Comparison of ENCODE assay signal across 10 mouse cellular contexts in genomic region chr19:5559229-5559628, GRCm38 (mm10). TPM values are rescaled to one million over a fixed set of nuclear protein-coding genes. Genes with fewer than 3 reads are reported as not detected.
DNase-seq lines count a peak whose midpoint lies in the region; ATAC-seq and TF ChIP-seq lines count a peak whose summit lies in the region.
"Had no signal": no experiment of that assay in that cellular context is flagged by ENCODE, and none has a peak within 500 bp of the region (broad histone marks: within the 10 kb centered on the region; RNA-seq: fewer than 3 reads in every experiment).

No protein-coding gene starts in this region.

- no peaks in the 10 kb centered on the region for H3K36me3 ChIP-seq in heart, embryonic 10.5 days
- H3K36me3 ChIP-seq in heart, adult 2 months (ENCODE audit: control insufficient read depth, insufficient read depth, low read length) = no peaks in the 10 kb centered on the region
- no peaks in the 10 kb centered on the region for H3K36me3 ChIP-seq in midbrain, embryonic 15.5 days (replicated peaks)
- no peaks in the 10 kb centered on the region for H3K36me3 ChIP-seq in midbrain, embryonic 11.5 days (ENCODE audit: control insufficient read depth, insufficient read depth, low read length)
- no peaks in the 10 kb centered on the region for H3K36me3 ChIP-seq in kidney, postnatal 0 days (ENCODE audit: insufficient read depth, low read length)
- H3K36me3 ChIP-seq: midbrain, embryonic 12.5 days had no signal

- no peaks in the 10 kb centered on the region for H3K9me3 ChIP-seq in heart, embryonic 10.5 days
- H3K9me3 ChIP-seq in midbrain, embryonic 15.5 days = no peaks in the 10 kb centered on the region
- H3K9me3 ChIP-seq in midbrain, embryonic 11.5 days (ENCODE audit: control insufficient read depth, low read length) = no peaks in the 10 kb centered on the region
- H3K9me3 ChIP-seq in kidney, postnatal 0 days (replicated peaks; ENCODE audit: low read length) = no peaks in the 10 kb centered on the region
- H3K9me3 ChIP-seq: midbrain, embryonic 12.5 days had no signal

- no peak overlapping the region for H3K9ac ChIP-seq in heart, adult 2 months (ENCODE audit: low read depth, low read length)
- H3K9ac ChIP-seq in midbrain, embryonic 15.5 days = no peak overlapping the region
- no peak overlapping the region for H3K9ac ChIP-seq in midbrain, embryonic 11.5 days (ENCODE audit: low read length)
- peak overlapping the region; percentile 59 for H3K9ac ChIP-seq in kidney, postnatal 0 days (ENCODE audit: low read depth, low read length)
- H3K9ac ChIP-seq: midbrain, embryonic 12.5 days had no signal

- no peak overlapping the region for H3K27ac ChIP-seq in heart, embryonic 10.5 days
- H3K27ac ChIP-seq in heart, adult 2 months = no peak overlapping the region
- no peak overlapping the region for H3K27ac ChIP-seq in midbrain, embryonic 15.5 days
- no peak overlapping the region for H3K27ac ChIP-seq in midbrain, embryonic 11.5 days (ENCODE audit: low read depth, low read length)
- H3K27ac ChIP-seq in kidney, postnatal 0 days = peak overlapping the region; percentile 95
- H3K27ac ChIP-seq: midbrain, embryonic 12.5 days had no signal

- no peaks in the 10 kb centered on the region for H3K79me2 ChIP-seq in heart, adult 2 months (replicated peaks; ENCODE audit: control insufficient read depth, insufficient read depth, low read length)

- TF ChIP-seq CTCF in heart, adult 2 months (IDR thresholded peaks at IDR 0.05) = no peak
- TF ChIP-seq CTCF in kidney, postnatal 0 days (IDR thresholded peaks at IDR 0.05; ENCODE audit: low read depth) = no peak

- no peak for ATAC-seq in midbrain, embryonic 15.5 days (replicated peaks)
- ATAC-seq in midbrain, embryonic 11.5 days (ENCODE audit: low FRiP score) = no peak
- no peak for ATAC-seq in kidney, postnatal 0 days (replicated peaks; ENCODE audit: low FRiP score, low read depth)
- ATAC-seq: hindbrain, embryonic 16.5 days had no signal

- H3K4me3 ChIP-seq in heart, embryonic 10.5 days = peak overlapping the region; percentile 55; the same call in 1 of the 2 replicates
- H3K4me3 ChIP-seq in heart, adult 2 months = no peak overlapping the region
- peak overlapping the region; percentile 36 for H3K4me3 ChIP-seq in midbrain, embryonic 15.5 days
- no peak overlapping the region for H3K4me3 ChIP-seq in midbrain, embryonic 11.5 days (ENCODE audit: low read depth, low read length)
- H3K4me3 ChIP-seq in kidney, postnatal 0 days (replicated peaks; ENCODE audit: low read depth, low read length) = peak overlapping the region; percentile 46

- peak overlapping the region; percentile 74; the same call in 1 of the 2 replicates for H3K4me2 ChIP-seq in midbrain, embryonic 15.5 days
- no peak overlapping the region for H3K4me2 ChIP-seq in midbrain, embryonic 11.5 days
- peak overlapping the region; percentile 61 for H3K4me2 ChIP-seq in kidney, postnatal 0 days (ENCODE audit: low read length)

- H3K4me1 ChIP-seq in heart, embryonic 10.5 days = peaks cover 24% of the 10 kb centered on the region
- peaks cover 2% of the 10 kb centered on the region; the same call in 1 of the 2 replicates for H3K4me1 ChIP-seq in heart, adult 2 months (ENCODE audit: control insufficient read depth, insufficient read depth, low read length)
- peaks cover 17% of the 10 kb centered on the region for H3K4me1 ChIP-seq in midbrain, embryonic 15.5 days
- H3K4me1 ChIP-seq in midbrain, embryonic 11.5 days (ENCODE audit: control insufficient read depth, insufficient read depth, low read length) = peaks cover 11% of the 10 kb centered on the region
- peaks cover 11% of the 10 kb centered on the region for H3K4me1 ChIP-seq in kidney, postnatal 0 days (replicated peaks; ENCODE audit: insufficient read depth, low read length)

- intact Hi-C loops in heart, adult 2 months (cut with DNase I) = no loop called here

- 21% methylated on average over 7 of the region's 8 CpGs for WGBS in heart, embryonic 10.5 days
- 36% methylated on average over 8 of the region's 8 CpGs for WGBS in heart, adult 2 months
- WGBS in midbrain, embryonic 15.5 days = 16% methylated on average over 8 of the region's 8 CpGs
- 18% methylated on average over 8 of the region's 8 CpGs for WGBS in midbrain, embryonic 11.5 days
- 10% methylated on average over 8 of the region's 8 CpGs for WGBS in kidney, postnatal 0 days

- H3K27me3 ChIP-seq in heart, embryonic 10.5 days (ENCODE audit: insufficient read depth, poor library complexity, severe bottlenecking) = peaks cover 98% of the 10 kb centered on the region
- H3K27me3 ChIP-seq in heart, adult 2 months (ENCODE audit: control insufficient read depth, insufficient read depth, low read length) = peaks cover 17% of the 10 kb centered on the region
- H3K27me3 ChIP-seq in midbrain, embryonic 15.5 days (replicated peaks) = peaks cover 81% of the 10 kb centered on the region
- peaks cover 57% of the 10 kb centered on the region for H3K27me3 ChIP-seq in midbrain, embryonic 11.5 days (ENCODE audit: control insufficient read depth, insufficient read depth, low read length)
- peaks cover 4% of the 10 kb centered on the region; the same call in 1 of the 2 replicates for H3K27me3 ChIP-seq in kidney, postnatal 0 days (ENCODE audit: insufficient read depth, low read length)

- no peak for DNase-seq in heart, embryonic 10.5 days (ENCODE audit: low spot score)
- DNase-seq in heart, adult 2 months = no peak
- DNase-seq in midbrain, embryonic 11.5 days (ENCODE audit: low spot score, missing footprints) = no peak
- DNase-seq in kidney, postnatal 0 days (ENCODE audit: low spot score) = no peak
- peak; percentile 58 for DNase-seq in yolk sac, embryonic 10.5 days (ENCODE audit: low spot score)
- no peak for DNase-seq in adrenal gland, adult 2 months
- no peak for DNase-seq in layer of hippocampus, adult 9-11 months

- TF ChIP-seq EP300 in heart, adult 2 months (IDR thresholded peaks at IDR 0.05; ENCODE audit: insufficient read depth, low read depth, low read length) = no peak

- no peak for TF ChIP-seq POLR2A in heart, adult 2 months (IDR thresholded peaks at IDR 0.05; ENCODE audit: insufficient read depth, low read depth, low read length)

RNA-seq across cellular contexts. Expression of gene Ovol1, which starts 1.2 kb away (rescaled TPM):
- 0.35 TPM in 1 of 2 replicates, not detected in the other for polyA plus RNA-seq in heart, embryonic 10.5 days (2016; fragmentation: Nextera tagmentation; extraction: Ambion mirVana)
- total RNA-seq in heart, adult 2 months (2021) = not detected
- 0.04 TPM in 1 of 2 replicates, not detected in the other for polyA plus RNA-seq in heart, adult 2 months (2012; rRNA removed)
- polyA plus RNA-seq in midbrain, embryonic 15.5 days (2015; fragmentation: Nextera tagmentation; extraction: Ambion mirVana) = 0.10 and 0.13 TPM in 2 replicates
- 0.18 TPM in 1 of 2 replicates, not detected in the other for polyA plus RNA-seq in midbrain, embryonic 11.5 days (2014; fragmentation: Nextera tagmentation; extraction: Ambion mirVana)
- polyA plus RNA-seq in kidney, postnatal 0 days (2015; fragmentation: Nextera tagmentation; extraction: Ambion mirVana) = 12.3 and 13.7 TPM in 2 replicates
- total RNA-seq in adrenal gland, adult 2 months (2021) = not detected
- not detected in 2 replicates for polyA plus RNA-seq in adrenal gland, adult 2 months (2012; rRNA removed)

RNA-seq across cellular contexts. Expression of gene Ap5b1, which starts 8.6 kb away (rescaled TPM):
- 2.2 and 2.7 TPM in 2 replicates for polyA plus RNA-seq in heart, embryonic 10.5 days (2016; fragmentation: Nextera tagmentation; extraction: Ambion mirVana)
- total RNA-seq in heart, adult 2 months (2021) = 1 to 10 TPM; 3.0 to 3.3 TPM
- 3.0 and 3.1 TPM in 2 replicates for polyA plus RNA-seq in heart, adult 2 months (2012; rRNA removed)
- 3.0 and 3.1 TPM in 2 replicates for polyA plus RNA-seq in midbrain, embryonic 15.5 days (2015; fragmentation: Nextera tagmentation; extraction: Ambion mirVana)
- polyA plus RNA-seq in midbrain, embryonic 11.5 days (2014; fragmentation: Nextera tagmentation; extraction: Ambion mirVana) = 1.0 and 1.5 TPM in 2 replicates
- polyA plus RNA-seq in kidney, postnatal 0 days (2015; fragmentation: Nextera tagmentation; extraction: Ambion mirVana) = 7.1 and 7.2 TPM in 2 replicates
- total RNA-seq in adrenal gland, adult 2 months (2021) = 1 to 10 TPM; 8.4 to 9.4 TPM
- polyA plus RNA-seq in adrenal gland, adult 2 months (2012; rRNA removed) = 12.8 and 16.8 TPM in 2 replicates

RNA-seq across cellular contexts. Expression of gene Rnaseh2c, which starts 42.4 kb away (rescaled TPM):
- 113 and 142 TPM in 2 replicates for polyA plus RNA-seq in heart, embryonic 10.5 days (2016; fragmentation: Nextera tagmentation; extraction: Ambion mirVana)
- 10 to 100 TPM; 50.2 to 58.6 TPM for total RNA-seq in heart, adult 2 months (2021)
- polyA plus RNA-seq in heart, adult 2 months (2012; rRNA removed) = 18.7 and 37.1 TPM in 2 replicates
- 56.2 and 57.7 TPM in 2 replicates for polyA plus RNA-seq in midbrain, embryonic 15.5 days (2015; fragmentation: Nextera tagmentation; extraction: Ambion mirVana)
- polyA plus RNA-seq in midbrain, embryonic 11.5 days (2014; fragmentation: Nextera tagmentation; extraction: Ambion mirVana) = 157 and 173 TPM in 2 replicates
- 107 and 128 TPM in 2 replicates for polyA plus RNA-seq in kidney, postnatal 0 days (2015; fragmentation: Nextera tagmentation; extraction: Ambion mirVana)
- total RNA-seq in adrenal gland, adult 2 months (2021) = 100 to 1,000 TPM; 109 to 147 TPM
- 97.9 and 99.7 TPM in 2 replicates for polyA plus RNA-seq in adrenal gland, adult 2 months (2012; rRNA removed)

RNA-seq across cellular contexts. Expression of gene Snx32, which starts 48.9 kb away (rescaled TPM):
- polyA plus RNA-seq in heart, embryonic 10.5 days (2016; fragmentation: Nextera tagmentation; extraction: Ambion mirVana) = 10.6 and 15.6 TPM in 2 replicates
- 1 to 10 TPM; 3.9 to 5.2 TPM for total RNA-seq in heart, adult 2 months (2021)
- 11.4 and 13.0 TPM in 2 replicates for polyA plus RNA-seq in heart, adult 2 months (2012; rRNA removed)
- 106 and 111 TPM in 2 replicates for polyA plus RNA-seq in midbrain, embryonic 15.5 days (2015; fragmentation: Nextera tagmentation; extraction: Ambion mirVana)
- polyA plus RNA-seq in midbrain, embryonic 11.5 days (2014; fragmentation: Nextera tagmentation; extraction: Ambion mirVana) = 17.9 and 20.3 TPM in 2 replicates
- 7.6 and 8.0 TPM in 2 replicates for polyA plus RNA-seq in kidney, postnatal 0 days (2015; fragmentation: Nextera tagmentation; extraction: Ambion mirVana)
- 10 to 100 TPM; 12.2 to 14.1 TPM for total RNA-seq in adrenal gland, adult 2 months (2021)
- 13.0 and 15.0 TPM in 2 replicates for polyA plus RNA-seq in adrenal gland, adult 2 months (2012; rRNA removed)

RNA-seq across cellular contexts. Expression of gene Kat5, which starts 50.8 kb away (rescaled TPM):
- polyA plus RNA-seq in heart, embryonic 10.5 days (2016; fragmentation: Nextera tagmentation; extraction: Ambion mirVana) = 33.2 and 35.4 TPM in 2 replicates
- total RNA-seq in heart, adult 2 months (2021) = 10 to 100 TPM; 27.0 to 27.5 TPM
- 36.1 and 56.9 TPM in 2 replicates for polyA plus RNA-seq in heart, adult 2 months (2012; rRNA removed)
- 82.3 and 84.7 TPM in 2 replicates for polyA plus RNA-seq in midbrain, embryonic 15.5 days (2015; fragmentation: Nextera tagmentation; extraction: Ambion mirVana)
- polyA plus RNA-seq in midbrain, embryonic 11.5 days (2014; fragmentation: Nextera tagmentation; extraction: Ambion mirVana) = 36.9 and 40.0 TPM in 2 replicates
- 54.0 and 56.5 TPM in 2 replicates for polyA plus RNA-seq in kidney, postnatal 0 days (2015; fragmentation: Nextera tagmentation; extraction: Ambion mirVana)
- 10 to 100 TPM; 75.5 to 76.9 TPM for total RNA-seq in adrenal gland, adult 2 months (2021)
- 43.8 and 54.1 TPM in 2 replicates for polyA plus RNA-seq in adrenal gland, adult 2 months (2012; rRNA removed)

Comparison
In these comparisons a context has a peak if more than half of its experiments do, and no peak if none do; other contexts are left out.
1. H3K4me3 ChIP-seq: peak in heart, embryonic 10.5 days (single experiment), midbrain, embryonic 15.5 days (single experiment) and kidney, postnatal 0 days (single experiment); none in heart, adult 2 months (single experiment) and midbrain, embryonic 11.5 days (single experiment).